8 mouse cellular contexts compared by ENCODE assay signal in the genomic region with DNA sequence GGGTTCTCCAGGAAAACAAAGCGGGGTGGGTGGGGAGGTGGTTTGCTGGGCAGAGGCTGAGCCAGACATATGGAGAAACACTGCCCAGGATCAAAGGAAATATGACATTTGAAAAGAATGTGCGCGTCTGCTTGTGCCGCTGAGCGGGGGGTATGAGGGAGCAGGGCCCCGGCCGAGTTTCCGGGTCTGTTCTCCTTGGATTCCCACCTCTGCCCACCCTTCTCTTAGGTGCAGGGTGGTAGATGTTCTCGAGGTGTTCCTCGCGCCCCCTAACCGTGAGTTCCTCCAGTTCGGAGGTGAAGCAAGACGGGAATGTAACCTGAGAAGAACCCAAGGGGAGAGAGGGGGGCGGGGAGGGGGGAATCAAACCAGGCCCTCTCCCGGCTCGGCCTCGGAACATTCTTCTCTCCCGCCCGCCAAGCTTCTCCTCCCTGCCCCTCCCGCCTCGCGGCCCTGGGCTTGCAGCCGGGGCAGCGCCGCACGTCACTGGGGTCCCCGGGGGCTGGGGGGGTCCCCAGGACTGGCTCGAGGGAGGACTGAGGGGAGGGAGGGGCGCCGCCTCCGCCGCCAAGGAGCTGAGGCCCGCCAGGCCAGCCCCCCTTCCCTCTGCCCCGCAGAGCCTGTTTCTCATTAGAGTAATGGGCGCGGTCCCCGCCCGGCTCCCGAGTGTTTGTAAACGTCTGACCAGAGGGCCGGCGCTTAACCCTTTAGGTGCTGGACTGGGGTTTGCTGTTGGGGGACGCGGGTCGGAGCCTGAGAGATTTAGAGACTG. TPM values are rescaled to one million over a fixed set of nuclear protein-coding genes. Genes with fewer than 3 reads are reported as not detected.
DNase-seq lines count a peak whose midpoint lies in the region; ATAC-seq and TF ChIP-seq lines count a peak whose summit lies in the region.

A gene (plus strand): TSS at position 154 of the 772 bp plus-strand sequence.

- ATAC-seq in forebrain, embryonic 12.5 days (ENCODE audit: low FRiP score) = peak; percentile 86
- peak; percentile 84 for ATAC-seq in stomach, postnatal 0 days (ENCODE audit: low FRiP score, low TSS enrichment)

- peak within 1 kb of the TSS; percentile 52 for H3K9ac ChIP-seq in forebrain, embryonic 12.5 days
- peak within 1 kb of the TSS; percentile 71 for H3K9ac ChIP-seq in stomach, postnatal 0 days (ENCODE audit: low read length)

- H3K36me3 ChIP-seq in forebrain, embryonic 12.5 days (replicated peaks) = no peaks in the 10 kb centered on the region
- no peaks in the 10 kb centered on the region for H3K36me3 ChIP-seq in midbrain, embryonic 10.5 days
- H3K36me3 ChIP-seq in stomach, postnatal 0 days (ENCODE audit: control insufficient read depth, insufficient read depth, low read length) = no peaks in the 10 kb centered on the region

- TF ChIP-seq POLR2A in cerebellum, adult 2 months (IDR thresholded peaks at IDR 0.05; ENCODE audit: borderline replicate concordance, insufficient read depth, low read length) = no peak

- peak within 1 kb of the TSS; percentile 33 for H3K4me3 ChIP-seq in cerebellum, adult 2 months (replicated peaks; ENCODE audit: insufficient read depth, low read depth, low read length)
- H3K4me3 ChIP-seq in forebrain, embryonic 12.5 days (replicated peaks) = peak within 1 kb of the TSS; percentile 50
- peak within 1 kb of the TSS; percentile 75 for H3K4me3 ChIP-seq in midbrain, embryonic 10.5 days
- H3K4me3 ChIP-seq in stomach, postnatal 0 days (ENCODE audit: low read depth, low read length) = peak within 1 kb of the TSS; percentile 52

- H3K4me2 ChIP-seq in forebrain, embryonic 12.5 days = peak within 1 kb of the TSS; percentile 84
- H3K4me2 ChIP-seq in stomach, postnatal 0 days (replicated peaks; ENCODE audit: low read depth) = peak within 1 kb of the TSS; percentile 86

- DNase-seq in cerebellum, adult 2 months = peak; percentile 24 to 31
- DNase-seq in cerebellum, adult 9-10 months = no peak
- DNase-seq in adrenal gland, adult 18-20 months (ENCODE audit: low spot score in 2 of 2) = peak; percentile 61 to 71
- DNase-seq in heart, postnatal 14 days = peak; percentile 89 to 90
- peak; percentile 96 to 97 for DNase-seq in kidney, postnatal 4 days
- peak; percentile 93 for DNase-seq in midbrain, embryonic 10.5 days (ENCODE audit: low spot score)
- DNase-seq in stomach, postnatal 0 days (ENCODE audit: low spot score) = peak; percentile 86

- no peak within 1 kb of the TSS for H3K27ac ChIP-seq in cerebellum, adult 2 months (ENCODE audit: insufficient read depth, low read length)
- H3K27ac ChIP-seq in forebrain, embryonic 12.5 days = peak within 1 kb of the TSS; percentile 92
- H3K27ac ChIP-seq in midbrain, embryonic 10.5 days (replicated peaks) = peak within 1 kb of the TSS; percentile 95
- peak within 1 kb of the TSS; percentile 95 for H3K27ac ChIP-seq in stomach, postnatal 0 days (replicated peaks)

- intact Hi-C loops in heart, postnatal 14 days (cut with DNase I) = loop anchor here (1.0 to 2.0 kb wide), 4 partner anchors 32 to 95 kb away; a partner anchor contains a TSS

- H3K27me3 ChIP-seq in cerebellum, adult 2 months (ENCODE audit: control insufficient read depth, insufficient read depth, low read length) = peaks cover 3% of the 10 kb centered on the region; the same call in 1 of the 2 replicates
- peaks cover 30% of the 10 kb centered on the region for H3K27me3 ChIP-seq in forebrain, embryonic 12.5 days
- peaks cover 42% of the 10 kb centered on the region for H3K27me3 ChIP-seq in midbrain, embryonic 10.5 days (ENCODE audit: low read depth, poor library complexity, severe bottlenecking)
- no peaks in the 10 kb centered on the region for H3K27me3 ChIP-seq in stomach, postnatal 0 days (ENCODE audit: control insufficient read depth, insufficient read depth, low read length)

- 1% methylated on average over 39 of the region's 46 CpGs for WGBS in cerebellum, adult 2 months
- WGBS in forebrain, embryonic 12.5 days = under 1% methylated on average over 39 of the region's 46 CpGs
- WGBS in midbrain, embryonic 10.5 days = under 1% methylated on average over 46 of the region's 46 CpGs
- WGBS in stomach, postnatal 0 days = 0% methylated on average over 36 of the region's 46 CpGs

- H3K9me3 ChIP-seq in forebrain, embryonic 12.5 days = no peaks in the 10 kb centered on the region
- no peaks in the 10 kb centered on the region for H3K9me3 ChIP-seq in midbrain, embryonic 10.5 days (replicated peaks)
- no peaks in the 10 kb centered on the region for H3K9me3 ChIP-seq in stomach, postnatal 0 days (ENCODE audit: control insufficient read depth, low read length)

- TF ChIP-seq CTCF in cerebellum, adult 2 months (IDR thresholded peaks at IDR 0.05; ENCODE audit: borderline replicate concordance, insufficient read depth, low read depth, low read length) = no peak
- TF ChIP-seq CTCF in stomach, postnatal 0 days (IDR thresholded peaks at IDR 0.05; ENCODE audit: low read depth) = no peak; the same call in none of the 2 replicates

- H3K4me1 ChIP-seq in cerebellum, adult 2 months (ENCODE audit: control insufficient read depth, insufficient read depth, low read length) = no peaks in the 10 kb centered on the region
- peaks cover 43% of the 10 kb centered on the region for H3K4me1 ChIP-seq in forebrain, embryonic 12.5 days
- H3K4me1 ChIP-seq in midbrain, embryonic 10.5 days = peaks cover 50% of the 10 kb centered on the region
- H3K4me1 ChIP-seq in stomach, postnatal 0 days (replicated peaks; ENCODE audit: control insufficient read depth, insufficient read depth) = no peaks in the 10 kb centered on the region

- no peak for TF ChIP-seq EP300 in stomach, postnatal 0 days (optimal IDR thresholded peaks at IDR 0.05)

RNA-seq across cellular contexts. Expression of the gene that starts here (rescaled TPM):
- 1.5 and 1.7 TPM in 2 replicates for polyA plus RNA-seq in cerebellum, adult 2 months (2012; rRNA removed)
- total RNA-seq in adrenal gland, adult 18-20 months (2021) = 10 to 100 TPM; 17.4 to 21.4 TPM
- polyA plus RNA-seq in forebrain, embryonic 12.5 days (2016; fragmentation: Nextera tagmentation; extraction: Ambion mirVana) = 25.4 and 35.6 TPM in 2 replicates
- 1 to 10 TPM; 7.0 to 9.2 TPM for total RNA-seq in heart, postnatal 14 days (2021)
- polyA plus RNA-seq in midbrain, embryonic 10.5 days (2016; fragmentation: Nextera tagmentation; extraction: Ambion mirVana) = 22.0 and 24.6 TPM in 2 replicates
- polyA plus RNA-seq in stomach, postnatal 0 days (2015; fragmentation: Nextera tagmentation; extraction: Ambion mirVana) = 11.2 and 12.5 TPM in 2 replicates
